Mouse (Mus musculus): Measurements from ENCODE around the gene Tmcc1. TPM values are rescaled to one million over a fixed set of nuclear protein-coding genes. Genes with fewer than 3 reads are reported as not detected.

The Tmcc1 gene
- polyA plus RNA-seq, 1 experiment = 17.6 TPM

DNA sequence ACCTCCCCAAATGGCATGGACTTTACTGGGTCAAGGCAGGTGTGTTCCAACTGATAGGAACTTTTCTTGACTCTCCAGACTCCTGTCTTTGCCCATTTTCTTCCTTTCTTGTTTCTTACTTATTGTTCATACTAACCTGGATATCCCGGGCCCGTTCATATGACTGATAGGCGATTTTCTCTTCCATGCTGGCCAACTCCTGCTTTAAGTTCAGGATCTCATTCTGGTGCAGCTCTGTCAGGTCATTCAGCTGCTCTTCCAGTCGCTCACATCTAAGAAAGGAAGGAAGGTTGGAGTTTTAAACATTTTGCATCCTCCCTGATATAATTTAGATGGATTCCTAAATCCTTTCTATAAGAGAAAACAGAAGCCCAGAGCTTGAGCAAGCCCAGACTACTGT is 168.6 kb downstream of the Tmcc1 start:
- Histone ChIP-seq H3K36me3 (ENCODE audit: control insufficient read depth, insufficient read depth) (peaks cover 38% of the 10 kb centered on the region), H3ac (ENCODE audit: control insufficient read depth, insufficient read length) (no peak overlapping the region), H3K4me3 (no peak overlapping the region), H3K4me2 (ENCODE audit: low read depth) (no peak overlapping the region), H3K79me2 (ENCODE audit: control insufficient read depth, insufficient read depth) (no peaks in the 10 kb centered on the region), H3K27me3 (ENCODE audit: control insufficient read depth, insufficient read depth, insufficient read length) (no peaks in the 10 kb centered on the region)
- TF ChIP-seq E2F4 (IDR thresholded peaks at IDR 0.05; ENCODE audit: insufficient read depth) (no peak), USF1 (IDR thresholded peaks at IDR 0.05; ENCODE audit: low read depth) (no peak), TCF12 (IDR thresholded peaks at IDR 0.05; ENCODE audit: insufficient read depth, poor library complexity, severe bottlenecking) (no peak), MYOG (IDR thresholded peaks at IDR 0.05; ENCODE audit: control insufficient read depth in 1 of 3, insufficient read depth in 1 of 3, insufficient read length in 2 of 3, low read depth in 2 of 3) (no peak), MYOD1 (IDR thresholded peaks at IDR 0.05; ENCODE audit: control insufficient read depth in 1 of 3, insufficient read length in 2 of 3, low read depth in 2 of 3) (no peak), REST (IDR thresholded peaks at IDR 0.05; ENCODE audit: insufficient read depth, insufficient read length) (no peak), MAX (IDR thresholded peaks at IDR 0.05; ENCODE audit: low read depth) (no peak), TCF3 (IDR thresholded peaks at IDR 0.05; ENCODE audit: insufficient read length, low read depth) (no peak)

DNA sequence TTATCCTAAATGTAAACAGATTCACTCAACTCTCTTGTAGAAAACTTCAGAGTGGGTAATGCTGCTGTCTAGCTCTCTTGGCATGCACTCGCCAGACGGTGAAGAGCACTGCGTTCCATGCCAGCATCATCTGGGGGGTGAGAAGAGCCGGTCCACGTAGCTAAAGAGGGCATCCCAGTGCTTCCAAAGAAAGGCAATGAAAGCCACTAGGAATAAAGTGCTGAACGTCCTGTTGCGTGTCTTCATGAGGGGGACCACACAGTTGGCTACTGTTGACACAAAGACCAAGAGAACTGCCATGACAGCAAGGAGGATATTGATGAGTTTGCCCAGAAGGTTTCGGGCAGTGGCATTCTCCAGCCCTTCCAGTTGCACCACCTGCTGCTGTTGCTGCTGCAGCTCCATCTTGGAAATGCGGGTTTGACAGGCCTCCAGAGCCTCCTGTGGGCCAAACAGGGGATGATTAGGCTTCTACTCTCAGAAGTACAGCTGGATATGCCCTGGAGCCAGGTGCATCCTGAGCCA is 171.3 kb downstream of the Tmcc1 start:
- Histone ChIP-seq H3K4me2 (ENCODE audit: low read depth) (no peak overlapping the region), H3K36me3 (ENCODE audit: control insufficient read depth, insufficient read depth) (peaks cover 48% of the 10 kb centered on the region), H3K27me3 (ENCODE audit: control insufficient read depth, insufficient read depth, insufficient read length) (no peaks in the 10 kb centered on the region), H3K4me3 (no peak overlapping the region), H3K79me2 (ENCODE audit: control insufficient read depth, insufficient read depth) (no peaks in the 10 kb centered on the region), H3ac (ENCODE audit: control insufficient read depth, insufficient read length) (no peak overlapping the region)
- TF ChIP-seq MYOD1 (IDR thresholded peaks at IDR 0.05; ENCODE audit: control insufficient read depth in 1 of 3, insufficient read length in 2 of 3, low read depth in 2 of 3) (no peak), MAX (IDR thresholded peaks at IDR 0.05; ENCODE audit: low read depth) (no peak), USF1 (IDR thresholded peaks at IDR 0.05; ENCODE audit: low read depth) (no peak), E2F4 (IDR thresholded peaks at IDR 0.05; ENCODE audit: insufficient read depth) (no peak), POLR2A (IDR thresholded peaks at IDR 0.05; ENCODE audit: insufficient read length, low read depth) (no peak), TCF12 (IDR thresholded peaks at IDR 0.05; ENCODE audit: insufficient read depth, poor library complexity, severe bottlenecking) (no peak), CEBPB (IDR thresholded peaks at IDR 0.05; ENCODE audit: insufficient read depth, poor library complexity, severe bottlenecking) (no peak), TCF3 (IDR thresholded peaks at IDR 0.05; ENCODE audit: insufficient read length, low read depth) (no peak), POLR2AphosphoS2 (IDR thresholded peaks at IDR 0.05; ENCODE audit: insufficient read length, low read depth) (no peak), SRF (IDR thresholded peaks at IDR 0.05; ENCODE audit: control insufficient read depth, insufficient read length, low read depth) (no peak), MYOG (IDR thresholded peaks at IDR 0.05; ENCODE audit: control insufficient read depth in 1 of 3, insufficient read depth in 1 of 3, insufficient read length in 2 of 3, low read depth in 2 of 3) (no peak), REST (IDR thresholded peaks at IDR 0.05; ENCODE audit: insufficient read depth, insufficient read length) (no peak)

GRCm38 (mm10) chr6:116015902-116016301 is 177.4 kb downstream of the Tmcc1 start:
- TF ChIP-seq MYOG (IDR thresholded peaks at IDR 0.05; ENCODE audit: control insufficient read depth in 1 of 3, insufficient read depth in 1 of 3, insufficient read length in 2 of 3, low read depth in 2 of 3) (no peak), MAX (IDR thresholded peaks at IDR 0.05; ENCODE audit: low read depth) (no peak)
- H3K27me3 ChIP-seq (ENCODE audit: control insufficient read depth, insufficient read depth, insufficient read length) = no peaks in the 10 kb centered on the region
- H3ac ChIP-seq (ENCODE audit: control insufficient read depth, insufficient read length) = no peak overlapping the region
- H3K4me3 ChIP-seq = no peak overlapping the region
- no peaks in the 10 kb centered on the region for H3K79me2 ChIP-seq (ENCODE audit: control insufficient read depth, insufficient read depth)
- H3K36me3 ChIP-seq (ENCODE audit: control insufficient read depth, insufficient read depth) = peaks cover 19% of the 10 kb centered on the region
- H3K4me2 ChIP-seq (ENCODE audit: low read depth) = no peak overlapping the region

- H3ac ChIP-seq (ENCODE audit: control insufficient read depth, insufficient read length) = no peak overlapping the region
- H3K27me3 ChIP-seq (ENCODE audit: control insufficient read depth, insufficient read depth, insufficient read length) = no peaks in the 10 kb centered on the region
- no peak overlapping the region for H3K4me2 ChIP-seq (ENCODE audit: low read depth)
- no peaks in the 10 kb centered on the region for H3K79me2 ChIP-seq (ENCODE audit: control insufficient read depth, insufficient read depth)
- H3K4me3 ChIP-seq = no peak overlapping the region
- H3K36me3 ChIP-seq (ENCODE audit: control insufficient read depth, insufficient read depth) = peaks cover 8% of the 10 kb centered on the region
- TF ChIP-seq REST (IDR thresholded peaks at IDR 0.05; ENCODE audit: insufficient read depth, insufficient read length) = no peak
- no peak for TF ChIP-seq MYOD1 (IDR thresholded peaks at IDR 0.05; ENCODE audit: control insufficient read depth in 1 of 3, insufficient read length in 2 of 3, low read depth in 2 of 3)
- no peak for TF ChIP-seq CEBPB (IDR thresholded peaks at IDR 0.05; ENCODE audit: insufficient read depth, poor library complexity, severe bottlenecking)
- no peak for TF ChIP-seq POLR2AphosphoS2 (IDR thresholded peaks at IDR 0.05; ENCODE audit: insufficient read length, low read depth)
- no peak for TF ChIP-seq MYOG (IDR thresholded peaks at IDR 0.05; ENCODE audit: control insufficient read depth in 1 of 3, insufficient read depth in 1 of 3, insufficient read length in 2 of 3, low read depth in 2 of 3)
- TF ChIP-seq USF1 (IDR thresholded peaks at IDR 0.05; ENCODE audit: low read depth) = no peak
- no peak for TF ChIP-seq TCF12 (IDR thresholded peaks at IDR 0.05; ENCODE audit: insufficient read depth, poor library complexity, severe bottlenecking)
- no peak for TF ChIP-seq SRF (IDR thresholded peaks at IDR 0.05; ENCODE audit: control insufficient read depth, insufficient read length, low read depth)
- no peak for TF ChIP-seq E2F4 (IDR thresholded peaks at IDR 0.05; ENCODE audit: insufficient read depth)
- TF ChIP-seq TCF3 (IDR thresholded peaks at IDR 0.05; ENCODE audit: insufficient read length, low read depth) = no peak
- TF ChIP-seq MAX (IDR thresholded peaks at IDR 0.05; ENCODE audit: low read depth) = no peak
These were observed 179.2 kb downstream of the Tmcc1 start for GRCm38 (mm10) chr6:116014111-116014510.

GRCm38 (mm10) chr6:116013687-116014086 is 179.6 kb downstream of the Tmcc1 start:
- Histone ChIP-seq H3K36me3 (ENCODE audit: control insufficient read depth, insufficient read depth) (peaks cover 4% of the 10 kb centered on the region), H3K27me3 (ENCODE audit: control insufficient read depth, insufficient read depth, insufficient read length) (no peaks in the 10 kb centered on the region), H3K79me2 (ENCODE audit: control insufficient read depth, insufficient read depth) (no peaks in the 10 kb centered on the region), H3ac (ENCODE audit: control insufficient read depth, insufficient read length) (no peak overlapping the region), H3K4me2 (ENCODE audit: low read depth) (no peak overlapping the region), H3K4me3 (no peak overlapping the region)
- TF ChIP-seq TCF3 (IDR thresholded peaks at IDR 0.05; ENCODE audit: insufficient read length, low read depth) (no peak), MYOD1 (IDR thresholded peaks at IDR 0.05; ENCODE audit: control insufficient read depth in 1 of 3, insufficient read length in 2 of 3, low read depth in 2 of 3) (no peak), CEBPB (IDR thresholded peaks at IDR 0.05; ENCODE audit: insufficient read depth, poor library complexity, severe bottlenecking) (no peak), TCF12 (IDR thresholded peaks at IDR 0.05; ENCODE audit: insufficient read depth, poor library complexity, severe bottlenecking) (no peak), USF1 (IDR thresholded peaks at IDR 0.05; ENCODE audit: low read depth) (no peak), E2F4 (IDR thresholded peaks at IDR 0.05; ENCODE audit: insufficient read depth) (no peak), POLR2A (IDR thresholded peaks at IDR 0.05; ENCODE audit: insufficient read length, low read depth) (no peak), MAX (IDR thresholded peaks at IDR 0.05; ENCODE audit: low read depth) (no peak), POLR2AphosphoS2 (IDR thresholded peaks at IDR 0.05; ENCODE audit: insufficient read length, low read depth) (no peak), MYOG (IDR thresholded peaks at IDR 0.05; ENCODE audit: control insufficient read depth in 1 of 3, insufficient read depth in 1 of 3, insufficient read length in 2 of 3, low read depth in 2 of 3) (no peak), REST (IDR thresholded peaks at IDR 0.05; ENCODE audit: insufficient read depth, insufficient read length) (no peak)
